Mouse (Mus musculus): ENCODE results near the gene Rab11fip4. TPM values are rescaled to one million over a fixed set of nuclear protein-coding genes. Genes with fewer than 3 reads are reported as not detected.
"Not testable (repeated sequence)": the region's sequence is repeated elsewhere in the genome, so short reads cannot be mapped to it uniquely, and the experiment has no call there.

Gene Rab11fip4
- total and polyA plus RNA-seq, 2 experiments from 2014 or later = not detected

DNA sequence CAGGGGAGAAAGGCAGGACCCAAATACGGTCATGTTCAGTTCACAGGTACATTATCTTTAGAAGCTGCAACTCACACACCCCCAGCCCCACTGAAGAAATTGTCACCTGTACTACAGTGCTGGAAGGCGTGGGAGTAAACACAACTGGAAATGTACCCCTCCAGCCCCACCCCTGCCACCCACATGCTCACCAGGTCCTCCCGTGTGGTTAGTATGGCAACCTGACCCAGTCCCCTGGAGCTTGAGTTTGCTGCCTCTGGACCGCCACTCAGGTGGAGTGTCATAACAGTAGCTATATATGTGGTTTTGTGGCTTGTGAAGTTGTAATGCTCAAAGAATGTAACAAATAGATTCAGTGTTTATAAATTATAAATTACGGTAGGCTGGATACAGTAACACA lies 107.1 kb downstream of the Rab11fip4 start:
- ATAC-seq (ENCODE audit: insufficient read depth, low read depth) = no peak
- TF ChIP-seq CTCF (IDR thresholded peaks at IDR 0.05; ENCODE audit: low read depth) (no peak), EP300 (IDR thresholded peaks at IDR 0.05; ENCODE audit: low read depth) (no peak)

GRCm38 (mm10) chr11:79698542-79698941 lies 107.5 kb downstream of the Rab11fip4 start:
- not testable (repeated sequence) for H3K9me3 ChIP-seq (replicated peaks; ENCODE audit: control insufficient read depth, low read length); H3K4me1 ChIP-seq (ENCODE audit: control insufficient read depth, insufficient read depth); H3K27ac ChIP-seq (ENCODE audit: low read depth); H3K9ac ChIP-seq (replicated peaks; ENCODE audit: low read depth, low read length); DNase-seq (ENCODE audit: low spot score); H3K27me3 ChIP-seq (ENCODE audit: control insufficient read depth, insufficient read depth, low read length); ATAC-seq (ENCODE audit: insufficient read depth, low read depth); H3K36me3 ChIP-seq (replicated peaks; ENCODE audit: control insufficient read depth, insufficient read depth, low read length); H3K4me3 ChIP-seq (ENCODE audit: low read depth, low read length); H3K4me2 ChIP-seq (ENCODE audit: low read depth, low read length)
- WGBS = 90% methylated on average over 3 of the region's 4 CpGs

More for the DNA sequence above, 107.1 kb downstream of the Rab11fip4 start:
- Histone ChIP-seq H3K9me3 (replicated peaks; ENCODE audit: control insufficient read depth, low read length) (no peaks in the 10 kb centered on the region), H3K4me2 (ENCODE audit: low read depth, low read length) (no peak overlapping the region), H3K36me3 (replicated peaks; ENCODE audit: control insufficient read depth, insufficient read depth, low read length) (peaks cover 9% of the 10 kb centered on the region; the same call in 1 of the 2 replicates), H3K27ac (ENCODE audit: low read depth) (no peak overlapping the region), H3K4me1 (ENCODE audit: control insufficient read depth, insufficient read depth) (0 out of 2 replicates have a peak, but pooled peaks cover 4% of the 10 kb centered on the region), H3K4me3 (ENCODE audit: low read depth, low read length) (no peak overlapping the region), H3K9ac (replicated peaks; ENCODE audit: low read depth, low read length) (no peak overlapping the region), H3K27me3 (ENCODE audit: control insufficient read depth, insufficient read depth, low read length) (no peaks in the 10 kb centered on the region)
- no peak for DNase-seq (ENCODE audit: low spot score)
- 72% methylated on average over 5 of the region's 5 CpGs for WGBS

- no peak overlapping the region for H3K9ac ChIP-seq (replicated peaks; ENCODE audit: low read depth, low read length)
- TF ChIP-seq EP300 (IDR thresholded peaks at IDR 0.05; ENCODE audit: low read depth) = no peak
- TF ChIP-seq CTCF (IDR thresholded peaks at IDR 0.05; ENCODE audit: low read depth) = no peak
- WGBS = 80% methylated on average over 7 of the region's 7 CpGs
These were observed 110.5 kb downstream of the Rab11fip4 start for GRCm38 (mm10) chr11:79701466-79701865.

GRCm38 (mm10) chr11:79702092-79702491 lies 111.1 kb downstream of the Rab11fip4 start:
- Histone ChIP-seq H3K36me3 (replicated peaks; ENCODE audit: control insufficient read depth, insufficient read depth, low read length) (peaks cover 9% of the 10 kb centered on the region; the same call in 1 of the 2 replicates), H3K9ac (replicated peaks; ENCODE audit: low read depth, low read length) (no peak overlapping the region), H3K9me3 (replicated peaks; ENCODE audit: control insufficient read depth, low read length) (no peaks in the 10 kb centered on the region), H3K27me3 (ENCODE audit: control insufficient read depth, insufficient read depth, low read length) (no peaks in the 10 kb centered on the region), H3K4me1 (ENCODE audit: control insufficient read depth, insufficient read depth) (0 out of 2 replicates have a peak, but pooled peaks cover 13% of the 10 kb centered on the region), H3K27ac (ENCODE audit: low read depth) (no peak overlapping the region), H3K4me2 (ENCODE audit: low read depth, low read length) (no peak overlapping the region), H3K4me3 (ENCODE audit: low read depth, low read length) (no peak overlapping the region)
- ATAC-seq (ENCODE audit: insufficient read depth, low read depth) = no peak
- DNase-seq (ENCODE audit: low spot score) = no peak
- WGBS = 77% methylated on average over 6 of the region's 6 CpGs
- TF ChIP-seq CTCF (IDR thresholded peaks at IDR 0.05; ENCODE audit: low read depth) (no peak), EP300 (IDR thresholded peaks at IDR 0.05; ENCODE audit: low read depth) (no peak)

More at GRCm38 (mm10) chr11:79701466-79701865, 110.5 kb downstream of the Rab11fip4 start:
- Histone ChIP-seq H3K4me1 (ENCODE audit: control insufficient read depth, insufficient read depth) (0 out of 2 replicates have a peak, but pooled peaks cover 13% of the 10 kb centered on the region), H3K4me3 (ENCODE audit: low read depth, low read length) (no peak overlapping the region), H3K9me3 (replicated peaks; ENCODE audit: control insufficient read depth, low read length) (no peaks in the 10 kb centered on the region), H3K27ac (ENCODE audit: low read depth) (no peak overlapping the region), H3K4me2 (ENCODE audit: low read depth, low read length) (no peak overlapping the region), H3K27me3 (ENCODE audit: control insufficient read depth, insufficient read depth, low read length) (no peaks in the 10 kb centered on the region), H3K36me3 (replicated peaks; ENCODE audit: control insufficient read depth, insufficient read depth, low read length) (peaks cover 9% of the 10 kb centered on the region; the same call in 1 of the 2 replicates)
- no peak for DNase-seq (ENCODE audit: low spot score)
- no peak for ATAC-seq (ENCODE audit: insufficient read depth, low read depth)

DNA sequence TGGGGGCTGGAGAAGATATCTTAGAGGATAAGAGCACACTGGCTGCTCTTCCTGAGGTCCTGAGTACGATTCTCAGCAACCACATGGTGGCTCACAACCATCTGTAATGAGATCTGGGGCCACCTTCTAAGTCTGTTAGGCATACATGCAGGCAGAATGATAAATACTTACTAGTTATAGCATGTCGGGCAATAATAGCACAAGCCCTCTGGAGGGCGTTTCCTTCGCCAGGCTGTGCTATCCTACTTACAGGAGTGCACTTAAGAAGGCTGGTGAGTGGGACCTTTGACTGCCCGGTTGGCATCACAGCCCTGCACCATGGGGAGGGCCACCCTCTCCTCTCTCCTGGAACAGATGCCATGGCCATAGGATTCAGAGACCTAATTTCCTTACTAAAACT lies 112.4 kb downstream of the Rab11fip4 start:
- TF ChIP-seq CTCF (IDR thresholded peaks at IDR 0.05; ENCODE audit: low read depth) (peak; percentile 33), EP300 (IDR thresholded peaks at IDR 0.05; ENCODE audit: low read depth) (no peak)

GRCm38 (mm10) chr11:79703885-79704291 lies 112.9 kb downstream of the Rab11fip4 start:
- TF ChIP-seq EP300 (IDR thresholded peaks at IDR 0.05; ENCODE audit: low read depth) (no peak), CTCF (IDR thresholded peaks at IDR 0.05; ENCODE audit: low read depth) (no peak)
- Histone ChIP-seq H3K4me1 (ENCODE audit: control insufficient read depth, insufficient read depth) (0 out of 2 replicates have a peak, but pooled peaks cover 13% of the 10 kb centered on the region), H3K36me3 (replicated peaks; ENCODE audit: control insufficient read depth, insufficient read depth, low read length) (peaks cover 9% of the 10 kb centered on the region; the same call in 1 of the 2 replicates), H3K27me3 (ENCODE audit: control insufficient read depth, insufficient read depth, low read length) (no peaks in the 10 kb centered on the region), H3K9ac (replicated peaks; ENCODE audit: low read depth, low read length) (peak overlapping the region; percentile 87), H3K4me3 (ENCODE audit: low read depth, low read length) (peak overlapping the region; percentile 74), H3K9me3 (replicated peaks; ENCODE audit: control insufficient read depth, low read length) (no peaks in the 10 kb centered on the region), H3K27ac (ENCODE audit: low read depth) (peak overlapping the region; percentile 97), H3K4me2 (ENCODE audit: low read depth, low read length) (peak overlapping the region; percentile 81)
- WGBS = 1% methylated on average over 27 of the region's 27 CpGs
- peak; percentile 37 for ATAC-seq (ENCODE audit: insufficient read depth, low read depth)
- DNase-seq (ENCODE audit: low spot score) = peak; percentile 76

More for the DNA sequence above, 112.4 kb downstream of the Rab11fip4 start:
- H3K27ac ChIP-seq (ENCODE audit: low read depth) = peak overlapping the region; percentile 97
- 4% methylated on average over 5 of the region's 5 CpGs for WGBS
- H3K36me3 ChIP-seq (replicated peaks; ENCODE audit: control insufficient read depth, insufficient read depth, low read length) = peaks cover 9% of the 10 kb centered on the region; the same call in 1 of the 2 replicates
- H3K9me3 ChIP-seq (replicated peaks; ENCODE audit: control insufficient read depth, low read length) = no peaks in the 10 kb centered on the region
- ATAC-seq (ENCODE audit: insufficient read depth, low read depth) (peak; percentile 9; the same call in 1 of the 2 replicates), DNase-seq (ENCODE audit: low spot score) (peak; percentile 64)
- H3K4me3 ChIP-seq (ENCODE audit: low read depth, low read length) = peak overlapping the region; percentile 74
- 0 out of 2 replicates have a peak, but pooled peaks cover 13% of the 10 kb centered on the region for H3K4me1 ChIP-seq (ENCODE audit: control insufficient read depth, insufficient read depth)
- peak overlapping the region; percentile 87 for H3K9ac ChIP-seq (replicated peaks; ENCODE audit: low read depth, low read length)
- peak overlapping the region; percentile 81 for H3K4me2 ChIP-seq (ENCODE audit: low read depth, low read length)
- no peaks in the 10 kb centered on the region for H3K27me3 ChIP-seq (ENCODE audit: control insufficient read depth, insufficient read depth, low read length)
